Mouse (Mus musculus): Measurements from ENCODE around the gene Metap2.

Metap2 gene

DNA sequence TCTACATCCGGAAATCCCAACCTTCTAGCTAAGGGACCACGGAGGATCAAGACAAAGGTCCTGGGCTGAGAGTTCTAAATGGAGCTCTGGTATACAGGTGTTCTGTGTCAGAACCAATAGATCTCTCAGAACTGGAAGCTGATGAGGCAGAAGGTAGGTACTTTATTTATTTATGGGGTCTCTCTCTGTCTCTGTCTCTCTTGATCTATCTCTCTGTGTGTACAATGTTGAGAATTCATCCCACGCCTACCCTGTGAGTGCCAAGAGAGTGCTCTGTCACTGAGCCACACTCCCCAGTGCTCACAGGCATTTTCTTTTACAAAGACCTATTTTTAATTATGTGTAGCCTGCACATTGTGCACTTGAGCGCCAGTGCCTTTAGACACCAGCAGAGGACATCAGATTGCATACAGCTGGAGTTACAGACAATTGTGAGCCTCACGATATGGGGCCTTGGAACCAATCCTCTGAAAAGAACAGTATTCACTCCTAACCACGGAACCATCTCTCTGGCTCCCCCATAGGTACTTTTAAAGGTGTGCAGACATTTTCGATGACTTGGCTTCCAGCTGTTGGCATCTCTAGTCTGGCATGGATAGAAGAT, at the start of gene Metap2:
Metap2 (minus strand) TSS at position 51 of the 604 bp plus-strand sequence.
- in situ Hi-C loops (cut with MboI, MseI) = no loop called here

DNA sequence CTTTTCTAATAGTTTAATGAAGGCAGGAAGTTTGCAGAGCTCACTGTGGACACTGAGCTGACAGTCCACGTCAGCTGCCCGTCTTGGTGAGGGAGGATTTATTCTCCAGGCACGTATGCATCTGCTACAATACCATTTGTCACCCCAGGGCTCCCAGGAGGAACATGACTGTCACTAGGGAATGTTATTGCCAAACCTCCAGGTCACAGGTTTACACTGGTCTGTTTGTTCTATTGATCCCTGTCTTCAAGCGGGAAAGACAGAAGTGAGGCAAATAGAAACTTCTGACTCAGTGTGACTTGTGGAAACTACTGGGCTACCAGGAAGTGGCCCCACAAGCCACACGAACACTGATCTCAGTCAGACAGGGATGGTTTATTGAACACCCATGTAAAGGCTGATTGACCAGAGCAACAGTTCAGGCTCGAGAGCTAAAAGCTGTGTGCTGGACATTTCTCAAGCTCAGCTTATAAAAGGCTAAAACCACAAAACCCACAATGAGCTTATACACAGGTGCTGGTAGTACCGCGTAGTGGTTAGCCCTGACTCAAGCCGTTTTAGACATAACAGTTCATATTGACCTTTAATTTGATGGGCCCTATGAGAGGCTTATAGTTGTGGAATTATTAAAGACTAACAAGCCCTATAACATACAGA, 49.1 kb upstream of the Metap2 start:
- in situ Hi-C loops (cut with MboI, MseI) = no loop called here

DNA sequence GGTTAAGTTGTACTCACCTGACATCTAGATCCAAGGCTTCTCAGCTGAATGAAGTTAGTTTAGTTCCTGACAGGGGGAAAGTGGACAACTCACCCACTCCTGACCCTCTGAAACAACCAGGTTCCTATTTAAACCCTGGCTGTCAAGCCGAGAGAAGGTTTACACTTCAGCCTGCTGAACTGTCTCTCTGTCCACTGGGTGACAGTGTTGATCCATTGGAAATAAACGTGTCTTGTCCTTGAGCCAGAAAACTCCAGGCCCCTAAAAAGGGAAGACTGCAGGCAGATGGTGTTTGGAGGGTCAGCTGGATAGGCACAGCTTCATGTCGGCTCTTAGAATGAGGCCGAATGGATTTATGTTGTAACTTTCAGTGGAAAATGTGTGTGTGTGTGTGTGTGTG, 48.5 kb upstream of the Metap2 start:
- in situ Hi-C loops (cut with MboI, MseI) = no loop called here

DNA sequence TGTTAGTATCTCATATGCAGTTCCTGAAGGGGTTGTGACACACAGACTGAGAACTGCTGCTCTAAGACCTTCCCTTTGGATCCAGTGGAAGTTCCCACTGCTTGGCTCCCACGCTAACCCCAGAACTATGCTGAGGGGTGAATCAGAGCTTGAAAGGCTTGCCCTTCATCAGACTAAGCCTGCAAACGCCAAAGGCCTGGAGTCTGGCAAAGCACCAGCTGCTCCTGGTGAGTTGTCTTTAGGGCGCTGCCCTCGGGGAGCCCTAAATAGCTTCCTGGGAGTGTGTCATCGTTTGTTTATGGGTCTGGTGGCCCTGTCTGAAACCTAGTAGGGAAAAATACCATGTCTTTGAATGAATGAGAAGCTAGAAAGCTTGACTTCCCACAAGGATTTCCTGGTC, 47.3 kb upstream of the Metap2 start:
- in situ Hi-C loops (cut with MboI, MseI) = no loop called here

DNA sequence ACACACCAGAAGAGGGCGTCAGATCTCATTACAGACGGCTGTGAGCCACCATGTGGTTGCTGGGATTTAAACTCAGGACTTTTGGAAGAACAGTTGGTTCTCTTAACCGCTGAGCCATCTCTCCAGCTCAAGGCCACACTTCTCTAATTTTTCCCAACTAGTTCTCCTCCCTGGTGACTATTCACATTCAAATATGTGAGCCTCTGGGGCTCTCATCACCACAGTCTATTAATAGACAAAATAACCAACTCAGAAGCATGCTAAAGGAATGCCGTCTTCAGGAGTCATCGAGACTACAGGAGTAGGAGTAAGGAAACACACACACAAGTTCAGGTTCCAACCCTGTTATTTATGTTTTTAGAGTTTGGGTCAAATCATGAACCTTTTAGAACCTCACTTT, 43.4 kb upstream of the Metap2 start:
- in situ Hi-C loops (cut with MboI, MseI) = no loop called here

DNA sequence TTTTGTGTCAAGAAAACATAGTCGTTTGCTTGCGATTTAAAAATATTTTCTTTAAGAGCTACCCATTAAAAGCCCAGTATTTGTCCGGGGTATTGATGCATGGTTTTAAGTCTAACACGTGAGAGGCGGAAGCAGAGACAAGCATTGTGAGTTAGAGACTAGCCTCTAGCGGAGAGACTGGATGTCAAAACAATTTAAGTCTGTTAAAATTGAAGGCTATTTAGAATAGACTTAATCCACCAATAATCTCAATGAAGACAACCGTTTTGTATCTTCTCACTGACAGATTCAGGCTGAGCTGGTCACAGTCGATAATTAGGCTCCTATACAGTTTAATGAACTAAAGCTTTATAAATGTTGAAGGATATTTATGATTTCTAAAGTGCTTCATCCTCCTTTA, 42.8 kb upstream of the Metap2 start:
- in situ Hi-C loops (cut with MboI, MseI) = no loop called here

DNA sequence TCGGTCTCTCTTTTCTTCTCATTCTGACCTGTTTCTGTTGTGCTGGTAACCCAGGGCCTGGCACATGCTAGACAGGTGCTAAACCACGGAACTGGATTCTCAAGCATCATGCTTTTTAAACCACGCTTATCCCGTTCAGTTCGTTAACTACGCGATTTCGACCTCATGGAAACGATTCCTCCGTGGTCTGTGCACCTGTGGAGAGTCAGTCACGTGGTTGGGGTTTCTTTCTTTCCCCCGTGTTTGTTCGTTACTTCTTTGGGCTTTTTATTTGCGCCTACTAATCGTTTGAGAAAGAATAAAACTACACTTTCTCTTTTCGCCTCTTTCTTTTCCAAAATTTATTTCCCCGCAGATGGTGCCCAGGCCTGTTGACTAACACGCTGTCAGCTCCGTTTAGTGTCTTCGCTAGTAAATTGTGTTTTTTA, 42.0 kb upstream of the Metap2 start:
- in situ Hi-C loops (cut with MboI, MseI) = no loop called here

DNA sequence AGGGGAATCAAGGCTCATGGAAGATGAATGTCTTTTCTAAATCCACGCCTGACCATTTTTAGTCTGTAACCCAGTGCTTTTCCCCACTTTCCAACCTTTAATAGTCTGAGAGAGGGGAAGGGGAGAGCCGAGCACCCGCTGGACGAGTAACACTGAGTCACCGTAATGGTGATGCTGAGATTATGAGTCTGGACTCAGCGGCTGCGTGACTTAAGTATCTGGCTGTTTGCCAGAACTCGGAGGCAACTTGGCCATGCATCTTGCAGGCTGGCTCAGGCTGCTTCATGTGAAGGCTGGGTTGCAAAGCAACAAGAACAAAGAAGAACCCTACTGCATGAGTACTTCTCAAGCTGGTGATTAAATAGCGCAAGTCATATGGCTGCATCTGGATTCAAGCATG, 37.1 kb upstream of the Metap2 start:
- in situ Hi-C loops (cut with MboI, MseI) = no loop called here

DNA sequence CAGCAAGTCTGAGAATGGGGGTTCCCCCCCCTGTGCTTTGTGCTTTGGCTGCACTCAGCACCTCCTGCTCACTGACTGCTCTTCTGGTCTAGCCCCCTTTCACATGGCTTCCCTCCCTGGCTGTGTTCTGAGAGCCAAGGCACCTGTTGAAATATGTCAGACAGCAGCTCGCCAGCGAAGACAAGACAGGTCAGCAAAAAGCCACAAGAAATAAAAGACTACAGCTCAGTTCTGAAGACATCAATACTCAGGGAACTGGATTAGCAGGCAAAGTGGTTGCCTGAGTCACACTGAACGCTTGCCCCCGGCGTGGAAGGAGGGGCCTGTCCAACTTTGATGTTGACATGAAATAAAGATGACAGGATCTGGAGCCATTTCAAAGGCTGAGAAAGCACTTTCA, 36.0 kb upstream of the Metap2 start:
- in situ Hi-C loops (cut with MboI, MseI) = no loop called here

DNA sequence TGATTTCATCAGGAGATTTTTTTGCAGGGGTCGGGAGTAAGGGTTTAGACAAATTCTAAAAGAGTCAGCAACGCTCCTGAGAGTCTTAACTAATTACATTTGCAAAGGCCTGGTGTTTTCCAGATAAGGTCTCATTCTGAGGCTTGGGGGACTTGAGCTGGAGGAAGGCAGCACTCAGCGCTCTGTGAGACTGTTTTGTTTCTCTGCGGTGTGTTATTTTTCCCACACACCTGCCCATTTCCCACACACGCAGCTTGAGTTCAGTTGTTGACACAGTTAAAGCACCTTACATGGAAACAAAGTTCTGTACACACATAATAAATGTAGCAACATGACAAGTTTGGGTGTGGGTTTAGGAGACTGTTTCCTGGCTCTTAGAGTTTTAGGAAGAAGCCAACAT, 35.1 kb upstream of the Metap2 start:
- in situ Hi-C loops (cut with MboI, MseI) = no loop called here

DNA sequence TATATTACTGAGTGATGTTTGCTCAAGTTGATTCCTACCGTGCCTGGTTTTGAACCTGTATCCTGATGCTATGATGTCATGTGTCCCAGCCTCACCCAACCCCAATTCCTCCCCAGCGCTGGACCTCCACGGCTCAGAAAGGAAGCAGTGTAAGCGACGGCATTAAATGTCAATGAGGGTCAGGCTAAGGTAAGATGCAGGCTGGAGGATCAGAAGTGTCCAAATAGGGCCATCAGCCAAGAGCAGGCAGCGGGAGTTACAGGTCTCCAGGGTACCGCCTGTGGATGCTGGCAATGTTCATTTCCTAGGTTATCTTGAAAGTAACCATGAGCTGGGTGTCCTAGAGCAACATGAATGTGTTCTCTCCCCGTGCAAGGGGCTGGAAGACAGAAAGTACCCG, 34.5 kb upstream of the Metap2 start:
- in situ Hi-C loops (cut with MboI, MseI) = no loop called here

DNA sequence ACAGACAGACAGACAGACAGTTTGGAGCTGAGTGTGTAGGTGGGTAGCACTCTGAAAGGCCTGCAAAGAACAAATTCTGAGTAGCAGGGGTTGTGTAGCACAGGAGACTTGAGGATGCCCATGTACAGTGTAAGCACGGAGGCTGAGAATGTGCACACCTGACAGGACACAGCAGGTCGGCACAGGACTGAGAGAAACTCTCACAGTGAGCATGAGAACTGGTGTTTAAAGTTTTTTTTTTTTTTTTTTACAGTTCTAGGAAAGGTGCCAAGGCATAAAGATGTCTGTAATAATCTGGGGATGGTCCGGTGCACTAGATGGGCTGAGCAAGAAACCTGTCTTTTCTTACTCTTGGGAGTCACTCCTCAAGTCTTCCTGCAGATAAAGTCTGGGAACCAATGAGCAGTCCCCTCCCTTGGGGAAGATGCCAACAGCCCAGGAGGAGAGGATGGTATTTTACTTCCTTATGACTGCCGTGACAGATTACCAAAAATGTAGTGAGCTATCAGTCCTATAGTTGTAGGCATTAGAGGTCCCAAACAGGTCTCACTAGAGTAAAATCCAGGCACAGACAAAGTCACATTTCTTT, 33.4 kb upstream of the Metap2 start:
- in situ Hi-C loops (cut with MboI, MseI) = no loop called here

DNA sequence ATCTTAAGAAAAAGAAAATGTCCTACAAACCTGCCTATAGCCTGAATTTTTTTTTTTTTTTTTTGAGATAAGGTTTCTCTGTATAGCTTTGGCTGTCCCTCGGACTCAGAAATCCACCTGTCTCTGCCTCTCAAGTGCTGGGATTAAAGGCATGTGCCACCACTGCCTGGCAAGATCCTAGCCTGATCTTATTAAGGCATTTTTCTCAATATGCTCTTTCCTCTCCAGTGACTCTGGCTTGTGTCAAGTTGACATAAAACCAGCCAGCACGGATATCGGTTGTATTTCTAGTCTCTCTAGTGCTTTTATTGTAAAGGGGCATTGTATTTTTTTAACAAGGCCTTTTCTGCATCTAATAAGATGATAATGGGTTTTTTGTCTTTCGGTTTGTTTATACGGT, 27.8 kb upstream of the Metap2 start:
- in situ Hi-C loops (cut with MboI, MseI) = no loop called here

DNA sequence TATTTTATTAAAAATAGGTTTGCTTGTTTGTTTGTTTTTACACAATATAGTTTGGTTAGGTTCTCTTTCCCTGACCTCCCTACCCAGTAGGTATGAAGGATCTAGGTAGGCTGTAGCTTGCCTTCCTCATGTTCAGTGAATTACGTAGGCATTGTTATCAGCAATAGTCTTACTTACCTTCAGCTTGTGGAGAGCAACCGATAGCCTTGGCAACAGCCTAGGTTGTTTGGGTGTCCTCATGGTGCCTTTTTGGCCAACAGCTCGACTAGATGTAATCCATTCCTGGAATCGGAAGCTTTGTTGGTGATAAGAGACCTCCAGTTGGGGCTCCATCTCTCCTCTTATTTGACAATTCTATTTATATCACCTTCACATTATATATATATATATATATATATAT, 24.3 kb upstream of the Metap2 start:
- in situ Hi-C loops (cut with MboI, MseI) = no loop called here

DNA sequence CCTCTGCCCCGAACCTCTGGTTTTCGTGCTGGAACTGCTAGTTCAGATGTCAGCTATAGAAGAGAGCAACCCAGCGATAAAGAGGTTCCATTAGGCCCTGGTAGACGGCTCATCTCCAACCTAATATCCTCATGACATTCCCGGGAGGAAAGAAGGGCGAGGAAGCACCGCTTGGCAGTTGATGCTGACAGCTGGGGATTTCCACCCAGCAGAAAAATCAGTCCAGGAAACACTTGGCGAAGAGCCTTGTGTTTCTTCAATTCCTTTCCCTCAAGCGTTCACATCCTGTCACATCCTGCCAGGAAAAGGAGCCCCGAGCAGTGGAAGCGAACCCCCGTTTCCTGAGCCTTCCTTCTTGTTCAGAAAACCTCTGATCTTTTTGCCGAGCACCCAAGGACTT, 22.3 kb upstream of the Metap2 start:
- in situ Hi-C loops (cut with MboI, MseI) = no loop called here

DNA sequence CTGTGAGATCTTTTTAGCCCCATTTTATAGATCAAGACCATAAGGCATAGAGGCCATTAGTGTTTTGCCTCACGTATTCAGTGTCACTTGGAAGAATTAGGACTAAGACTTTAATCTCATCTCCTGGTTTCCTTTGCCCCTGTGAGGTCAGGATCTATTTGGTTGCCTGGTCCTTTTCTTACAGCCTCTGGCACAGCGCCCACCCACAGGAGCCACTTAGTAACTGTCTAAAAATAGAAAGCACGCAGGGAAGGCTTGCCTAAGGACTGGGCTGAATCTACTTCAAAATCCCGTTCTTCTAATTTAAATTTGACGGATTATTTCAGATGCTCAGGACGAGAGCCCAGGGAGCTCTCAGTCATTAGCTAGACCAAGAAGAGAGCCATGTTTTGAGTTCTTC, 21.8 kb upstream of the Metap2 start:
- in situ Hi-C loops (cut with MboI, MseI) = no loop called here

DNA sequence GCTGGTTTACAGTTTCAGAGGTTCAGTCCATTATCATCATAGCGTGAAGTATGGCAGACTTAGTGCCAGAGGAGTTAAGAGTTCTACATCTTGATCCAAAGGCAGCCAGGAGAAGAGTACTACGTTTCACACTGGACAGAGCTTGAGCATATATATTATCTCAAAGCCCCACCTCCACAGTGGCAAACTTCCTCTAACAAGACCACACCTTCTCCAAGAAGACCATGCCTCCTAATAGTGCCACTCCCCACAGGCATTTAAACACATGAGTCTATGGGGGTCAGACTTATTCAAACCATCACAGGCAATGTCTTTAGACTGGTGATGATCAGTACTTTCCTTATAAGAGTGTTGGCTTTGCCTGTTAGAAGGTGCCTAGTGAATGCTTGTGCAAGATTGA, 21.2 kb upstream of the Metap2 start:
- in situ Hi-C loops (cut with MboI, MseI) = no loop called here

DNA sequence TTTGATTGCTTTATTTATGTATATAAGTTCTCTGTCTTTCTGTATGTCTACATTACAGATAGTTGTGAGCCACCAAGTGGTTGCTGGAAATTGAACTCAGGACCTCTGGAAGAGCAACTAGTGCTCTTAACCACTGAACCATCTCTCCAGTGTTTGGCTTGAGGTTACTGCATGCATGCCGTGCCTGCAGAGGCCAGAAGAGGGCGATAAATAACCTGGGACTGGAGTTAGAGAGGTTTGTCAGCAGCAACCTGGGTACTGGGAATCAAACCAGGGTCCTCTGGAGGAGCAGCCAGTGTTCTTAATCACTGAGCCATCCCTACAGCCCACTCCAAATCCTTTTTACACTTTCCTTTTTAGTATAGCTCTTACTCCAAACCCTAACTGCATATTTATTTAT, 19.9 kb upstream of the Metap2 start:
- in situ Hi-C loops (cut with MboI, MseI) = no loop called here

DNA sequence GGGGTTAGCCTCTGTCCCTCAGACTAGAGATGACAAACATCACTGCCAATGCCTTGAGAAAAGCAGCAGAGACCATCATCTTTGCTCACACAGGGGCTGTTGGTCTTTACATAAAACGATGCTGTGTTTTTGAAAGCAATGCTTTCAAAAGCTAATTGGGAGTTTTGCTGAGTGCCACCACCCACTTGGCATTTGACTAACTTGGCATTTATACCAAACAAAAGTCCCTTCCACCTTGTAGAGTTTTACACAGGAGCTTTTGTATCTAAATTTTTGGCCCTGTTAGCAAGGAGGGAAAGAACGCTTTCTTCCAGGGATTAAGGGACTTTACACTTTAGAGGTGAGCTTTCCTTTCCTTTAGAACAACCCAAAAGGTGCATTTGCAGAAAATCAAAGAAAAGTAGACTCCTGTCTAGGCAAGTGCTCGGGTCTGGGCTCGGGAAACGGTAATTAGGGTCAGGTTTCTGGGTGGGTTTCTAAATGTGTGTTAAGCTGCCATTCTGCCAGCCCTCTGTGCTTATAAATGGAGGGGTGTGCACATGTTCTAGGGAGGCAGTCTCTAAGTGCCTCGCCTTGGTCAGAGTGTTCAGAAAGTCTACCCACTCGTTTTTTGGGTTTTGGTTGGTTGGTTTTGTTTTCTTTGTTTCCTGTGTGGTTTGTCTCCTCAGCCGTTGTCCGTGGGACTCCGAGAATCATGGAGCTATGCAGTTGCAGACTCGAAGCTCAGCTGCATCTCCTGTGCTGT, 18.8 kb upstream of the Metap2 start:
- in situ Hi-C loops (cut with MboI, MseI) = no loop called here

DNA sequence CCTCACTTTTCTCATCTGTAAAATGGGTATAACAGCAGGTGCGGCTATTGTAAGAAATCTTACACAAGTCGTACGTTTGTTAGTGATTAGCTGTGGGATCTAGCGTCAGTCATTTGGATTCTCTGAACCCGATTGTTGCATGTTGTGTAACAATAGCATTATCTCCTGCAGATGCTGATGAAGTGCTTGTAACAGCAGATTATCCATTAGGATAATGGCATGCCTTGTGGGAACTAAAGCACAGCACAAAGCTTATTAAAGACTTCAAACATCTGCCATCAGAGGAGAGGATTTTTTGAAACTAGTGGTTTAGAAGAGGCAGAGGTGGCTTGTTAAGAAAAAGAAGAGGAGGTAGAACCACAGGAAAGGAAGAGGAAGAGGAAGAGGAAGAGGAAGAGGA, 16.6 kb upstream of the Metap2 start:
- in situ Hi-C loops (cut with MboI, MseI) = no loop called here

DNA sequence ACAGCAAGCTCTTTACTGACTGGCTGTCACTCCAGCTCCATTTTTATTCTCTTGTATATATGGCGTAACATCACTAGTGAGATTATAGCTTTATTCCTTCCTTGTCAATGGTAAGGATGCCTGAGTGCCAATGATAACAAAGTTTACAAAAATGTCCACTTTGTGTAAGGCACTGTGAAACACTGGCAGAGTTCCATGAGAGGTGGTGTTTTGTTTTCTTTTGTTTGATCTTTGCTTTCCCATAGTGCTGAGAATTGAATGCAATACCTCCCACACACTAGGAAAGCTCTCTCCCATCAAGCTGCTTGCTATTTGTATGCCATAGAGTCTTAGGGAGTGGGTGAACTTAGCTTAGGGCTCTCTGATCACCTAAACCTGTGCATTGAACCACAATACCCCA, 16.0 kb upstream of the Metap2 start:
- in situ Hi-C loops (cut with MboI, MseI) = no loop called here

DNA sequence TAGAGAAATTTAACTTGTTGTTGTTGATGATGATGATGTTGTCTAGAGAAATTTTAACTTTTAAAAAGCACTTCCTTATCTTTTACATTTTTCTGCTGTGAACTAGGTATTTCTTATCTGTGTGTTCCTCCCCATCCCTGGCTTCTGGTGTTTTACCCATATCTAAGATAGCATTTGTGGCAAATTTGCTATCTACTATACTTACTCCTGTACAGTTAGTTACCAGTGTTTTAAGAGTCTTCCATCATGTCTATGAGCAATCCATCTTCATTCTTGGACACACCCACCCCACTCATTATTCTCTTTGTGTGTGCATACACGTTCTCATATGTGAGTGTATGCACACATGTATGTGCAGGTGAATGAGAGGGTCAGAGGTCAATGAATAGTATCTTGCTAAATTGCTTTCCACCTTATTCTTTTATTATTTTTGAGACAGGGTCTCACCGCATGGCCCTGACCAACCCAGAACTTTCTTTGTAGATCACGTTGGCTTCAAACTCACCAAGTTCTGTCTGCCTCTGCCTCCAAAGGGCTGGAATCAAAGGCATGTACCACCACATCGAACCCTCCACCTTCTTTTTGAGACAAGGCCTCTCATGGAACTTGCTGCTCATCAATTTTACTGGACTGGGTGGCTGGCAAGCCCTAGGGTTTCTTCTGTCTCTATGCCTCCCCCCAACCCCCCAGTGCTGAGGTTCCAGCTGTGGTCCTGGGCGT, 15.4 kb upstream of the Metap2 start:
- in situ Hi-C loops (cut with MboI, MseI) = no loop called here
